Mouse (Mus musculus): ENCODE data around the gene Hip1.
"Not testable (repeated sequence)": the region's sequence is repeated elsewhere in the genome, so short reads cannot be mapped to it uniquely, and the experiment has no call there.

Gene Hip1

DNA sequence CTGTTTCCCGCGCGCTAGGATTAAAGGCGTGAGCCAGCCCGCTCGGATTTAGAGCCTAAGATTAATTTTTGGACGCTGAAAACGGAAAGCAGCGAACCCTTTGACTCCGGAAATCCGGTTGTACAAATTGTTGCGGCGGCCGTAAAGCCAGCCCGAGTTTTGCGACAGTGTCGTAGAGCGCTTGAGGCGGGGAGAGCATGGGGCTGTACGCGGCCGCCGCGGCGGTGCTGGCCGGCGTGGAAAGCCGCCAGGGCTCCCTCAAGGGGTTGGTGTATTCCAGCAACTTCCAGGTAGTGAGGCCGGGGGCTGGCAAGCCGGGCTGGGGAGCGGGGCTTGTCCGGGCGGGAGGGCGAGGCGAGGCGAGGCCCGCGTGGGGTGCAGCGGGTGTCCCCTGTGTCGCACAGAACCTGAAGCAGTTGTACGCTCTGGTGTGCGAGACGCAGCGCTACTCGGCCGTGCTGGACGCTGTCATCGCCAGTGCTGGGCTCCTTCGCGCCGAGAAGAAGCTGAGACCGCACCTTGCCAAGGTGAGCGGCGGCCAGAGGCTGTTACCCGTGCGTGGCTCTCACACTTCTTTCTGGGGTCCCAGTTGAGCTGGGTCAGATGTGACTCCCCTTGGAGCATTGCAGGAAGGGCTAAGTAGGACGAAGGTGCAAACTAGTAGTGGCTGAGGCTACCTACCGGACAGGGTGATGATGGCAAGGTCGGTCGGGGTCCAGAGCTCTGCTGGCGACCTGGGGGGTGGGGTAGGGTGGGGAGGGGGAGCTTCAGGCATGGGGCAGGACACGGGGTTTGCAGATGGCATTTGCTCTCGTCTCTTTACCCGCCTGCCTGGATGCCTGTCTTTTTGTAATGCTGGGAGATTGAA is 174.9 kb downstream of the Hip1 start, which contains the start of gene Nsun5:
Gene Nsun5 (plus strand): TSS at position 167 of the 868 bp plus-strand sequence.
- peak; percentile 97 for DNase-seq (ENCODE audit: extremely low spot score, low spot score)

DNA sequence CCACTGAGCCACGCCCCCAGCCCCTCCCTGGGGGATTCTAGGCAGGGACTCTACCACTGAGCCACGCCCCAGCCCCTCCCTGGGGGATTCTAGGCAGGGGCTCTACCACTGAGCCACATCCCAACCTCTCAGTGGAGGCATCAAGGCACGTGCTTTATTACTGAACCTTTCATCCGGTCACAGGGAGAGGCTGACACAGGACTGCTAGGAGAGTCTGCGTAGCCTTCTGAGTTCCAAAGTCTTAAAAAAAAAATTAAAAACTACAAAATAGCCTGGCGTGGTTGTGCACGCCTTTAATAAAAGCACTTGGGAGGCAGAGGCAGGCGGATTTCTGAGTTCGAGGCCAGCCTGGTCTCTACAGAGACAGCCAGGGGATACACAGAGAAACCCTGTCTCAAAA is 175.7 kb downstream of the Hip1 start:
- DNase-seq (ENCODE audit: extremely low spot score, low spot score) = not testable (repeated sequence)

DNA sequence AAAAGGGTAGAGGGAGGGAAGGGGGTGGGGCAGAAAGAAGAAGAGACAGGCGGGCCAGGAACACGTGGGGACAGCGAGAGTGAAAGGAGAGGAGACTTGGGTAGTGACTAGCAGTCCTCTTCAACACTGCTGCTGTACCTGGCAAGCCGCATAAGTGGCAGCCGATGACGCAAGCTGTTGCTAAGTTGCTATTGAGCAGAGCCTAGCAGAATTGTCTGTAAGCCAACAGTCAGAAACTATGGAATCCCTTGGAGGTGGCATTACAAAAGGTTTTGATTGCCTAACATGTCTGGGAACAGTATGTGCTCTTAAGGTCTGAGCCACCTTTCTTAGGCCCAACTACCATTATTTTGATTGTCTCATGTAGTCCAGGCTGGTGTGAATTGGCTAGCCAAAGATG is 176.6 kb downstream of the Hip1 start:
- no peak for DNase-seq (ENCODE audit: extremely low spot score, low spot score)

DNA sequence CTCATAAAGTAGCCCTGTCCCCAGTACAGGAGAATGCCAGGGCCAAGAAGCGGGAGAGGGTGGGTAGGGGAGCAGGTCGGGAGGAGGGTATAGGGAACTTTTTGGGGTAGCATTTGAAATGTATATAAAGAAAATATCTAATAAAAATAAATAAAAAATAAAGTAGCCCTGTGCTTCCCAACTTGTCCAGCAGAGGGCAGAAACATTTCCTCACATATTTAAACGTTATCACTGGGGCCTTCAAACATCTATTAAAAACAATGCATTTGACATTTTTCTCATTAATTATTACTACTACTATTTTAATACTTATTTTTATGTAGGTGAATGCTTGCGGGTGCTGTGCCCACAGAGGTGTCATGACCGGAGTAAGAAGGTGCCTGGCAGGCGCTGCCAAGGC is 177.1 kb downstream of the Hip1 start:
- DNase-seq (ENCODE audit: extremely low spot score, low spot score) = no peak

DNA sequence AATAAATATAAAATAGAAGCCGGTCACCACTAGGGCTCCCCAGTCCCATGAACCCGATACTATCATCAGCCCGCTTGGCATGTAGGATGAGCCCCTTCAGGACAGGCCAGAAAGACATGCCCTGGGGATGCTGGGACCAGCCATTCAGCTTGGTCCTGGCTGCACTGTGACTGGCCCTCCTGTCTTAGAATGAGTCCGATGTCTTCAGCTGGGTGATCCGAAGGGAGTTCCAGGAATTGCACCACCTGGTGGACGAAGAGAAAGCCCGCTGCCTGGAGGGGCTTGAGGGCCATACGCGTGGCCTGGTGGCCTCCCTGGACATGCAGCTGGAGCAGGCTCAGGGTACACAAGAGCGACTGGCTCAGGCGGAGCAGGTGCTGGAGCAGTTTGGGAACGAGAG is 181.4 kb downstream of the Hip1 start:
- peak; percentile 50 for DNase-seq (ENCODE audit: extremely low spot score, low spot score)

DNA sequence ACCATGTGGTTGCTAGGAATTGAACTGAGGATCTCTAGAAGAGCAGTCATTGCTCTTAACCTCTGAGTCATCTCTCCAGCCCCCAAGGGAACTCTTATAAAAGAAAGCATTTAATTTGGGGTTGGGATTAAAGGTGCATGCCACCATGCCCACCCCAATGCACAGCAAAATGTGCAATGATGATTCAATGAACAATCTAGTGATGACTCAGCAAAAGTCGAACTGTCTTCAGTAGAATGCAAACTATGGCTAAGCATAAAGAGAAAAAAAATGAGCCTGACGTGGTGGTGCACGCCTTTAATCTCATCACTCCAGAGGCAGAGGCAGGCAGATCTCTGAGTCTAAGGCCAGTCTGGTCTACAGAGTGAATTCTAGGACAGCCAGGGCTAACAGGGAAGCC is 182.3 kb downstream of the Hip1 start:
- no peak for DNase-seq (ENCODE audit: extremely low spot score, low spot score)

DNA sequence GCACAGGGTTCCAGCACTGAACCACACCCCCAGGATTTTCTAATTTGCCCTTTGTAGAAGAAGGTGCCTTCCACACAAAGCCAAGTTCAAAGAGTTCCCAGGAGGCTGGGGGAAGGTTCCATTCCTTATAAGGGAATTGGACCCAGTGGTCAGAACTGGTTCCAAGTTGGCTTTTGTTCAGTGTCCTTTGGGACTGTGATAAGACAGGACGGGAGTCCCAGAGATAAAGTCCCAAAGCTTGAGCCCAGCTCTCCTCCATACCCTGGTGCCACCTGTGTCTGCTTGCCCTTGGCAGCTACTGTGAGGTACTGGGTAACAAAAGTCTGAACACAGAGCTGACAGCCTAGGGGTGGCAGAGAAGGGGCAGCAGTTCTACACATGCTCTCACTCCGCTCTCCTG is 185.1 kb downstream of the Hip1 start:
- no peak for DNase-seq (ENCODE audit: extremely low spot score, low spot score)

DNA sequence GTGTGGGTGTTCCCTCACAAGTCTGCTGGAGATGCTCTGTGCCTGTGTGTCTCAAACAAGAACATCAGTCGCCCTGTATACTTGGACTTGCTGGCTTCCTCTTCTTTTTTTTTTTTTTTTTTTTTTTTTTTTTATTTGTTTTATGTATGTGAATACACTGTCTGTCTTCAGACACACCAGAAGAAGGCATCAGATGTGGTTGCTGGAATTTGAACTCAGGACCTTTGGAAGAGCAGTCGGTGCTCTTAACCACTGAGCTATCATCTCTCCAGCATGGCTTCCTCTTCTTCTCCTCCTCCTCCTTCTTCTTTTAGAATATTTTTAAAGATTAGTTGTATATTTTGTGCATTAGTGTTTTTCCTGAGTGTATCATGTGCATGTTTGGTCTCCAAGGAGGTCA is 187.4 kb downstream of the Hip1 start:
- DNase-seq (ENCODE audit: extremely low spot score, low spot score) = no peak
